Mouse (Mus musculus): ENCODE results near the gene Fyb. TPM values are rescaled to one million over a fixed set of nuclear protein-coding genes. Genes with fewer than 3 reads are reported as not detected.

The Fyb gene
- polyA plus RNA-seq, 1 experiment from 2014 or later, result 11.8 TPM

GRCm38 (mm10) chr15:6642223-6642622 lies 119.6 kb downstream of the Fyb start:
- no peaks in the 10 kb centered on the region for H3K9me3 ChIP-seq
- no peak overlapping the region for H3K27ac ChIP-seq
- no peaks in the 10 kb centered on the region for H3K27me3 ChIP-seq (replicated peaks)
- no peak overlapping the region for H3K4me3 ChIP-seq (replicated peaks)
- ATAC-seq (ENCODE audit: insufficient read depth, low FRiP score, low read depth), result no peak
- H3K36me3 ChIP-seq, result no peaks in the 10 kb centered on the region
- WGBS, result 28% methylated on average over 5 of the region's 5 CpGs
- H3K9ac ChIP-seq, result no peak overlapping the region
- no peaks in the 10 kb centered on the region for H3K4me1 ChIP-seq
- H3K4me2 ChIP-seq, result no peak overlapping the region

- 83% methylated on average over 3 of the region's 3 CpGs for WGBS
- Histone ChIP-seq H3K27ac (no peak overlapping the region), H3K9ac (no peak overlapping the region), H3K4me2 (no peak overlapping the region), H3K4me1 (no peaks in the 10 kb centered on the region), H3K36me3 (no peaks in the 10 kb centered on the region), H3K27me3 (replicated peaks) (no peaks in the 10 kb centered on the region), H3K9me3 (no peaks in the 10 kb centered on the region), H3K4me3 (replicated peaks) (no peak overlapping the region)
- no peak for ATAC-seq (ENCODE audit: insufficient read depth, low FRiP score, low read depth)
Measured at GRCm38 (mm10) chr15:6645498-6645897, 122.8 kb downstream of the Fyb start.

- H3K36me3 ChIP-seq, result no peaks in the 10 kb centered on the region
- no peaks in the 10 kb centered on the region for H3K4me1 ChIP-seq
Measured at GRCm38 (mm10) chr15:6647066-6647465, 124.4 kb downstream of the Fyb start.

GRCm38 (mm10) chr15:6648757-6649403 lies 126.2 kb downstream of the Fyb start:
- no peaks in the 10 kb centered on the region for H3K27me3 ChIP-seq (replicated peaks)
- H3K4me2 ChIP-seq, result no peak overlapping the region
- H3K4me3 ChIP-seq (replicated peaks), result no peak overlapping the region
- no peak for ATAC-seq (ENCODE audit: insufficient read depth, low FRiP score, low read depth)
- no peaks in the 10 kb centered on the region for H3K4me1 ChIP-seq
- H3K9ac ChIP-seq, result no peak overlapping the region
- H3K9me3 ChIP-seq, result no peaks in the 10 kb centered on the region
- no peaks in the 10 kb centered on the region for H3K36me3 ChIP-seq
- 81% methylated on average over 7 of the region's 7 CpGs for WGBS
- H3K27ac ChIP-seq, result no peak overlapping the region

More at GRCm38 (mm10) chr15:6647066-6647465, 124.4 kb downstream of the Fyb start:
- H3K9ac ChIP-seq, result no peak overlapping the region
- no peak overlapping the region for H3K4me3 ChIP-seq (replicated peaks)
- H3K27ac ChIP-seq, result no peak overlapping the region
- 88% methylated on average over 1 of the region's 1 CpGs for WGBS
- H3K9me3 ChIP-seq, result no peaks in the 10 kb centered on the region
- no peak overlapping the region for H3K4me2 ChIP-seq
- H3K27me3 ChIP-seq (replicated peaks), result no peaks in the 10 kb centered on the region
- ATAC-seq (ENCODE audit: insufficient read depth, low FRiP score, low read depth), result no peak

GRCm38 (mm10) chr15:6653046-6653445 lies 130.4 kb downstream of the Fyb start:
- 43% methylated on average over 4 of the region's 4 CpGs for WGBS
- Histone ChIP-seq H3K9me3 (no peaks in the 10 kb centered on the region), H3K27ac (no peak overlapping the region), H3K9ac (no peak overlapping the region), H3K4me1 (no peaks in the 10 kb centered on the region), H3K4me2 (no peak overlapping the region), H3K36me3 (no peaks in the 10 kb centered on the region), H3K4me3 (replicated peaks) (no peak overlapping the region), H3K27me3 (replicated peaks) (no peaks in the 10 kb centered on the region)
- ATAC-seq (ENCODE audit: insufficient read depth, low FRiP score, low read depth), result no peak

GRCm38 (mm10) chr15:6658081-6658480 lies 135.4 kb downstream of the Fyb start:
- no peaks in the 10 kb centered on the region for H3K9me3 ChIP-seq
- H3K27ac ChIP-seq, result no peak overlapping the region
- H3K9ac ChIP-seq, result no peak overlapping the region
- H3K36me3 ChIP-seq, result no peaks in the 10 kb centered on the region
- no peaks in the 10 kb centered on the region for H3K4me1 ChIP-seq
- WGBS, result 81% methylated on average over 4 of the region's 4 CpGs
- H3K4me3 ChIP-seq (replicated peaks), result no peak overlapping the region
- peak; percentile 81; the same call in 1 of the 2 replicates for ATAC-seq (ENCODE audit: insufficient read depth, low FRiP score, low read depth)
- no peak overlapping the region for H3K4me2 ChIP-seq
- no peaks in the 10 kb centered on the region for H3K27me3 ChIP-seq (replicated peaks)

GRCm38 (mm10) chr15:6661951-6662350 lies 139.3 kb downstream of the Fyb start:
- H3K9me3 ChIP-seq, result no peaks in the 10 kb centered on the region
- WGBS, result 49% methylated on average over 3 of the region's 3 CpGs
- no peak overlapping the region for H3K4me3 ChIP-seq (replicated peaks)
- H3K4me1 ChIP-seq, result no peaks in the 10 kb centered on the region
- H3K9ac ChIP-seq, result no peak overlapping the region
- no peaks in the 10 kb centered on the region for H3K27me3 ChIP-seq (replicated peaks)
- H3K36me3 ChIP-seq, result no peaks in the 10 kb centered on the region
- H3K4me2 ChIP-seq, result no peak overlapping the region
- ATAC-seq (ENCODE audit: insufficient read depth, low FRiP score, low read depth), result no peak
- no peak overlapping the region for H3K27ac ChIP-seq

- ATAC-seq (ENCODE audit: insufficient read depth, low FRiP score, low read depth), result no peak
- Histone ChIP-seq H3K9ac (no peak overlapping the region), H3K36me3 (no peaks in the 10 kb centered on the region), H3K4me2 (no peak overlapping the region), H3K9me3 (no peaks in the 10 kb centered on the region), H3K4me3 (replicated peaks) (no peak overlapping the region), H3K27ac (no peak overlapping the region), H3K27me3 (replicated peaks) (no peaks in the 10 kb centered on the region), H3K4me1 (no peaks in the 10 kb centered on the region)
- 65% methylated on average over 7 of the region's 7 CpGs for WGBS
Measured at GRCm38 (mm10) chr15:6663991-6664390, 141.3 kb downstream of the Fyb start.

- 24% methylated on average over 5 of the region's 5 CpGs for WGBS
- Histone ChIP-seq H3K9me3 (no peaks in the 10 kb centered on the region), H3K36me3 (no peaks in the 10 kb centered on the region), H3K4me3 (replicated peaks) (no peak overlapping the region), H3K4me1 (no peaks in the 10 kb centered on the region), H3K27me3 (replicated peaks) (no peaks in the 10 kb centered on the region), H3K27ac (no peak overlapping the region), H3K4me2 (no peak overlapping the region), H3K9ac (no peak overlapping the region)
- no peak for ATAC-seq (ENCODE audit: insufficient read depth, low FRiP score, low read depth)
Measured at GRCm38 (mm10) chr15:6666072-6666471, 143.4 kb downstream of the Fyb start.

- no peak for ATAC-seq (ENCODE audit: insufficient read depth, low FRiP score, low read depth)
- H3K4me3 ChIP-seq (replicated peaks), result no peak overlapping the region
- no peak overlapping the region for H3K4me2 ChIP-seq
- no peaks in the 10 kb centered on the region for H3K4me1 ChIP-seq
- no peaks in the 10 kb centered on the region for H3K9me3 ChIP-seq
- 33% methylated on average over 14 of the region's 14 CpGs for WGBS
- no peaks in the 10 kb centered on the region for H3K36me3 ChIP-seq
- H3K9ac ChIP-seq, result no peak overlapping the region
- H3K27ac ChIP-seq, result no peak overlapping the region
- no peaks in the 10 kb centered on the region for H3K27me3 ChIP-seq (replicated peaks)
Measured at GRCm38 (mm10) chr15:6668793-6669437, 146.3 kb downstream of the Fyb start.

GRCm38 (mm10) chr15:6678479-6678878 lies 155.8 kb downstream of the Fyb start:
- H3K27me3 ChIP-seq (replicated peaks), result no peaks in the 10 kb centered on the region
- no peaks in the 10 kb centered on the region for H3K36me3 ChIP-seq
- no peak for ATAC-seq (ENCODE audit: insufficient read depth, low FRiP score, low read depth)
- H3K4me1 ChIP-seq, result no peaks in the 10 kb centered on the region
- no peaks in the 10 kb centered on the region for H3K9me3 ChIP-seq
- no peak overlapping the region for H3K4me2 ChIP-seq
- WGBS, result 82% methylated on average over 2 of the region's 2 CpGs
- H3K27ac ChIP-seq, result no peak overlapping the region
- no peak overlapping the region for H3K9ac ChIP-seq
- H3K4me3 ChIP-seq (replicated peaks), result no peak overlapping the region

- no peak for ATAC-seq (ENCODE audit: insufficient read depth, low FRiP score, low read depth)
- Histone ChIP-seq H3K4me2 (no peak overlapping the region), H3K27me3 (replicated peaks) (no peaks in the 10 kb centered on the region), H3K9me3 (no peaks in the 10 kb centered on the region), H3K36me3 (no peaks in the 10 kb centered on the region), H3K9ac (no peak overlapping the region), H3K4me3 (replicated peaks) (no peak overlapping the region), H3K27ac (no peak overlapping the region), H3K4me1 (no peaks in the 10 kb centered on the region)
- 82% methylated on average over 2 of the region's 2 CpGs for WGBS
Measured at GRCm38 (mm10) chr15:6702164-6702563, 179.5 kb downstream of the Fyb start.
